Mouse (Mus musculus): ENCODE data around the gene Zfp36l2. TPM values are rescaled to one million over a fixed set of nuclear protein-coding genes. Genes with fewer than 3 reads are reported as not detected.

Zfp36l2 gene
- polyA plus RNA-seq, 1 experiment, result 171 TPM

DNA sequence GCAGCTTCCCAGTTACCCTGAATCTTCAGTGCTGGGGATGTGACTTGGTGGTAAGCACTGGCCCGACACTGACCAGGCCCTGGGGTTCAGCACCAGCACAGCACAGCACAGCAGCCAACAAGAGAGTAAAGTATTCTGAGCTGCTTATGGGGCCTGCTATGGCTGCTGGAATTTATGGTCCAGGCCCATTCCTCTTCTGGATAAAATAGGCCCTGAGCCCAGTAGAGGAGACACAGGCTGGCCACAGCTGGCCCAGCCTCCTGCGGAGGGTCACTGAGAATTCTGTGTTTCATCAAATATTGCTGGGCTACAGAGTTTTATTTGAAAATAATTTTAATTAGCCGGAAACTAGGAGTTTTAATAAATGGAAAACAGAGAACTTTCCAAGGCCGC lies 7.8 kb downstream of the Zfp36l2 start:
- no peak for TF ChIP-seq CTCF (IDR thresholded peaks at IDR 0.05; ENCODE audit: borderline replicate concordance, insufficient read depth, low read length)
- TF ChIP-seq POLR2A (IDR thresholded peaks at IDR 0.05; ENCODE audit: low read depth, low read length), result no peak
- H3K4me1 ChIP-seq (ENCODE audit: control insufficient read depth, insufficient read depth, low read length), result peaks cover 9% of the 10 kb centered on the region; the same call in 1 of the 2 replicates
- H3K27ac ChIP-seq (ENCODE audit: insufficient read depth, low read length), result peak overlapping the region; percentile 51; the same call in 1 of the 2 replicates
- no peak overlapping the region for H3K4me3 ChIP-seq (ENCODE audit: insufficient read depth, low read length)

DNA sequence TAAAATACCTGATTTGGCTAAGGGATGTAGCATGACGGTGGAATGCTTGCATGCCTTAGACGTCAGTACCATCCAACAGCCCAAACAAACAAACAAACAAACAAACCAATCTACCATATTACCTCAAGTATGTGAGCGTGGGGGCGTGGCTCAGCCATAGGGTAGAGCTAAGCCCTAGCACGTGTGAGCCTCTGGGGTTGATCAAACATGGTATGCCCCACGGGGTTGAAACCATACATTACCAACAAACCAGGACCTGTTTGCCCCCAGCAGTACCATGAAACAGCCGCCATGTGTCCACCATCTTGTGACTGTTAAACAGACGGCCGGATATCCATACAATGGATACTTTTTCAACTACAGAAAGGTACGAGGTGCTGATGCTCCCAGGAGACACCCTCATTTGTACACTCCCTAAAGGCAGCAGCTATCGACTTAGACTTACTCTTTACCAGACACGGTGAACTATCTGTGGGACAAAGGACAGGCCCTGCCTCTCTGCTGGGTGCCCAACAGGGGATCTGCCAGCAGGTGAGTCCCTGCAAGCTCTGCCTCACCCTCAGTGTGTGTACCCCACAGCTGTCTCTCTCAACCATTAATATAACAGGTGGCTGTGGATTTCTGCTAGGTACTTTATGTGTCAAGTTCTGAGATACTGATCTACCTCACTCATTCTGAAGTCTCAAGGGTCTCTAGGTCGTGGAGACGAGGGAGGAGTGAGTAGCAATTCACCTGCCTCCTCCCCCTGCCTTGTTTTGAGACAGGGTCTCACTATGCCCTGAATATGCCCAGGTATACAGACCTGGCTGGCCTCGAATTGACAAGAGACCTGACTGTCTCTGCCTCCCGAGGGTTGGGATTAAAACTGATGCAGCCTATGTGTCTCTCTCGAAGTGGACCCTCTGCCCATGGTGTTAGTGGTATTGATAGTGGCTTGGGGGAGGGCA lies 8.4 kb downstream of the Zfp36l2 start:
- Histone ChIP-seq H3K4me3 (ENCODE audit: insufficient read depth, low read length) (no peak overlapping the region), H3K27ac (ENCODE audit: insufficient read depth, low read length) (0 out of 2 replicates have a peak overlapping the region, but pooled peaks have one; percentile 51), H3K4me1 (ENCODE audit: control insufficient read depth, insufficient read depth, low read length) (peaks cover 9% of the 10 kb centered on the region; the same call in 1 of the 2 replicates)
- TF ChIP-seq POLR2A (IDR thresholded peaks at IDR 0.05; ENCODE audit: low read depth, low read length), result no peak
- TF ChIP-seq CTCF (IDR thresholded peaks at IDR 0.05; ENCODE audit: borderline replicate concordance, insufficient read depth, low read length), result no peak

DNA sequence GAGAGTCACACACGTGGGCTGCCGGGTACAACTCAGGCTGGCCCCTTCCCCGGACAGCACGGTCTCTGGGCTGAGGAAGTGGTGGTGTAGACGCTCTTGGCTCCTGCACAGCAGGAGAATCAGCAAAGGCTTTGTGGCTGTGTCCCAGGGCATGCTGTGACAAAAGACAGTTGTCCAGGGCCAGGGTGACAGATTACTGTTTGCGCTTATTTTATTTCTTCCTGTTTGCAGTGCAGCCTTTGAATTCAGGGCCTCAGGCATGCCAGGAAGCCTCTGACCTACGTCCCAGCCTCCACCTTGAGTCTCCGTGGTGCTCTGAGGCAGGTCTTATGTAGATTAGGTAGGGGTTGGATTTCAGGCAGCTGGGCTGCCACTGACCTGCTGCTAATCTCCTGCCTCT lies 10.3 kb downstream of the Zfp36l2 start:
- peaks cover 9% of the 10 kb centered on the region; the same call in 1 of the 2 replicates for H3K4me1 ChIP-seq (ENCODE audit: control insufficient read depth, insufficient read depth, low read length)
- H3K27ac ChIP-seq (ENCODE audit: insufficient read depth, low read length), result no peak overlapping the region
- no peak overlapping the region for H3K4me3 ChIP-seq (ENCODE audit: insufficient read depth, low read length)
- TF ChIP-seq POLR2A (IDR thresholded peaks at IDR 0.05; ENCODE audit: low read depth, low read length) (no peak), CTCF (IDR thresholded peaks at IDR 0.05; ENCODE audit: borderline replicate concordance, insufficient read depth, low read length) (no peak)

DNA sequence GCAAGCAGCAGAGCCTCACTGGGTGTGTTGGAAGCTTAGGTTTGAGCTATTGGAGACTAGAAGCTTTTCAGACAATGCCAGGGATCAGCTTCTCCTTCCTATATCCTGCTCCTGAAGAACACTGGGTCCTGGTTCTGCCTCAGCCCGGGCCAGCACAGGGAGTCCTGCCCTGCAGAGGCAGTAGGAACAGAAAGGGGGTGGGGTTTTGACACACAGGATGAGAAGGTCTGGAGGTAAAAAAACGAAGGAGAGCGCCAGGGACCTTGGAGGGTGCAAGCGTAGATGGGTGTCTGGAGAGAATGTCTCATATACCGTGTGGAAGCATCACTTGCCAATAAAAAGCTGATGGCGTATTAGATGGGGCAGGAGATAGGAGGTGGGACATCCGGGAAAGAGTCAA lies 11.3 kb downstream of the Zfp36l2 start:
- no peak overlapping the region for H3K27ac ChIP-seq (ENCODE audit: insufficient read depth, low read length)
- no peak for TF ChIP-seq CTCF (IDR thresholded peaks at IDR 0.05; ENCODE audit: borderline replicate concordance, insufficient read depth, low read length)
- no peak overlapping the region for H3K4me3 ChIP-seq (ENCODE audit: insufficient read depth, low read length)
- peaks cover 2% of the 10 kb centered on the region; the same call in 1 of the 2 replicates for H3K4me1 ChIP-seq (ENCODE audit: control insufficient read depth, insufficient read depth, low read length)

DNA sequence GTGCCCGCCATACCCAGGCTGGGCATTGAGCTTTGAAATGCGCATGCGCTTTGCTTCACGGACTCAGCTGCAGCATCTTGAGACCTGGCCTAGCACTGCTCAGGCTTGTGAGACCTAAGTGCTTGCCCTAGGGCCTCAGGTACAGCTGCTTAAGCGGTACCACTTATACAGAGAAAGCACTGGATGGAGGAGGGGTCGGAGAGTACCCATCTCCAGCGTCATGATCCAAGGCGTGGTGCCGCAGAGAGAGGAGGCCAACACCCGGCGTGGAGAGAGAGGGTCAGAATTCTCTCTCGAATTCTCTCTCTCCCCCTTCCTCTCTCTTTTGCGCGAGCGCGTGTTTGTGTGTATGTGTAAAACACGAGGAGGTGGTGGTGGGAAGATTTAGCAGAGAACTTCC lies 12.6 kb downstream of the Zfp36l2 start:
- H3K27ac ChIP-seq (ENCODE audit: insufficient read depth, low read length), result no peak overlapping the region
- H3K4me1 ChIP-seq (ENCODE audit: control insufficient read depth, insufficient read depth, low read length), result no peaks in the 10 kb centered on the region
- H3K4me3 ChIP-seq (ENCODE audit: insufficient read depth, low read length), result no peak overlapping the region
- TF ChIP-seq CTCF (IDR thresholded peaks at IDR 0.05; ENCODE audit: borderline replicate concordance, insufficient read depth, low read length) (no peak), POLR2A (IDR thresholded peaks at IDR 0.05; ENCODE audit: low read depth, low read length) (no peak)

DNA sequence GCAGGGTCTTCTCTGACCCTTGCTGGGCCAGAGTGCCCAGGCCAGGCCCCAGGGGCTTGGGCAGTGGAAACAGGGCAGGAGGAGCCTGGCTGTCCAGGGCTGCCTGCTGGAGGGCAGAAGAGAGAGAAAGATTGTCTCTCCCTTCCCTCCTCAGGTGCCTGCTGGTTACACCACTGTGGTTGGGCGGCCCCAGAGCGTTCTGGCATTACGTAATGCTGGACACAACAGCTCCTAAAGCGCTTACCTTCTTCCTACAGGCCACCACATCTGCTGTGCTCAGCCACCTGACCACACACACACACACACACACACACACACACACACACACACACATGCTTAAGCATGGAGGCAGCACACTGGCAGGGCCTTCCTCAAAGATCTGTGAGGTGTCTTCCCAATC lies 20.4 kb downstream of the Zfp36l2 start:
- no peak overlapping the region for H3K4me3 ChIP-seq (ENCODE audit: insufficient read depth, low read length)
- H3K27ac ChIP-seq (ENCODE audit: insufficient read depth, low read length), result no peak overlapping the region
- TF ChIP-seq CTCF (IDR thresholded peaks at IDR 0.05; ENCODE audit: borderline replicate concordance, insufficient read depth, low read length) (no peak), POLR2A (IDR thresholded peaks at IDR 0.05; ENCODE audit: low read depth, low read length) (no peak)
- no peaks in the 10 kb centered on the region for H3K4me1 ChIP-seq (ENCODE audit: control insufficient read depth, insufficient read depth, low read length)

DNA sequence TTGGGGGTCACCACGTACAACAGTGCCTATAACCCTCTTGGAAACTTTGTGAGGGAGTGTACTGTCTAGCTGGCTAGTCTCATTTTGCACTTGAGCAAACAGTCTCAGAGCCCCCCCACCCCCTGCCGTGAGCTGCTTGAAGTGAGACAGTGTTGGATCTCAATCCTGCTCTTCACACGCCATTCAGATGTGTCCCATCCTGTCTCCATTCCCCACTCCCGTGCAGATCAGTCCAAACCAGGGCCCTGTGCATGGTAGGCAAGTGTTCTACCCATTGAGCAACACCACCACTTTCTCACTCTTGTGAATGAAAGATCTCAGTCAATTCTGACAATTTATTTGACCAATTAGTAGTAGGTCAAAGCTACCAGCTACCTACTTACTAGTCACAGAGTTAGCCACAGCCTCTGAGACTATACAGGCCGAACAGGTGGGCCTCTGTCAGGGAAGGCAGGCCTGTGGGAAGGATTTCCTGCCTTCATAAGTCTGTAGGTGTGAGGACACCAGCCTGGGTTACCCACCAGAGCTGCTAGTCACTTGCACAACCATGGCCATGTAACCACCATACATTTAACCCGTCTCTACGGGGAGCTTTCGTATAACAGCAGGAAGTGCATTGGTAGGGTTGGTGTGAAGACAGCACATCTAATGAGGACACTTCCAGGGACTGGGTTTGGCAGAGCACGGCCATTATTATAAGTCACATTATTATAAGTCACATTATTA lies 21.4 kb downstream of the Zfp36l2 start:
- H3K4me3 ChIP-seq (ENCODE audit: insufficient read depth, low read length), result no peak overlapping the region
- no peaks in the 10 kb centered on the region for H3K4me1 ChIP-seq (ENCODE audit: control insufficient read depth, insufficient read depth, low read length)
- no peak overlapping the region for H3K27ac ChIP-seq (ENCODE audit: insufficient read depth, low read length)
- no peak for TF ChIP-seq POLR2A (IDR thresholded peaks at IDR 0.05; ENCODE audit: low read depth, low read length)
- TF ChIP-seq CTCF (IDR thresholded peaks at IDR 0.05; ENCODE audit: borderline replicate concordance, insufficient read depth, low read length), result no peak

DNA sequence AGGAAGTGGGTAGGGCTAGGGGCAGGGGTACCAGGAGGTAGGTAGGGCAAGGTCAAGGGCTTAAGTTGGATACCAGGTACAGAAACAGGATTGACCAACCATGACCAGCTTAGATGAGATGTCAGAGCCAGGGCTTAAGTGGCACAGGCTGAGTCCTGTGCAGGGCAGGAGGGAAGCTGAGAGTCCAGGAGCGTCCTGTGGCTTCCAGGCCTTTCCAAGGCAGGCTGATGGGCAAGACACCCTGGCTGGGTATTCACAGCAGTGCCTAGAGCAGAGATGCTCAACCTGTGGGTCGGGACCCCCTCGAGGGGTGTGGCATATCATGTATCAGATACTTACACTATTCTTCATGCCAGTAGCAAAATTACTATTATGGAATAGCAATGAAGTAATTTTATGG lies 22.0 kb downstream of the Zfp36l2 start:
- no peaks in the 10 kb centered on the region for H3K4me1 ChIP-seq (ENCODE audit: control insufficient read depth, insufficient read depth, low read length)
- H3K4me3 ChIP-seq (ENCODE audit: insufficient read depth, low read length), result no peak overlapping the region
- H3K27ac ChIP-seq (ENCODE audit: insufficient read depth, low read length), result no peak overlapping the region
- TF ChIP-seq POLR2A (IDR thresholded peaks at IDR 0.05; ENCODE audit: low read depth, low read length) (no peak), CTCF (IDR thresholded peaks at IDR 0.05; ENCODE audit: borderline replicate concordance, insufficient read depth, low read length) (no peak)

DNA sequence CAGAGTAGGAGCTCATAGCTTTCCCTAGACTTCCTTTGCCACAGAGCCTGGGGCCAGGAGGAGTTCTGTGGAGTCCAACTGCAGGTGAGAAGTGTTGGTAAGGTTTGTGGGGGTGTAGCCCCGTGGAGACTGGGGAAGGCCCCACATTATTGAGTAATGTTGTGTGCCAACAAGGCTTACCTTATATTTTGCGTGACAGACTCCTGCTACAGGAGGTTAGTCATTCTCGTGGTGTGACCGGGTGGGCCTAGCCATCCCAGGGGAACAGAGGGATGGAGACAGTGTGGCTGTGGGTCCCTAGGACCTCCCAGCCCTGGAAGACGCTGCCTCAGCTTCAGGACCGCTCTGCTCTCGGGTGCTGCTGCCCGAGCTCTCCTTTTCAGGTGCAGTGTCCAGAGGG lies 23.6 kb downstream of the Zfp36l2 start:
- no peak overlapping the region for H3K27ac ChIP-seq (ENCODE audit: insufficient read depth, low read length)
- no peak for TF ChIP-seq CTCF (IDR thresholded peaks at IDR 0.05; ENCODE audit: borderline replicate concordance, insufficient read depth, low read length)
- TF ChIP-seq POLR2A (IDR thresholded peaks at IDR 0.05; ENCODE audit: low read depth, low read length), result no peak
- H3K4me3 ChIP-seq (ENCODE audit: insufficient read depth, low read length), result no peak overlapping the region
- H3K4me1 ChIP-seq (ENCODE audit: control insufficient read depth, insufficient read depth, low read length), result no peaks in the 10 kb centered on the region

Measured in embryonic fibroblast, embryonic 13.5 days (primary cell).